Mouse (Mus musculus) olfactory bulb, adult 2 months (tissue): ENCODE data around the gene Mettl4.

Experiments
- CTCF ChIP-seq: fragments of 200-500 bp; IDR thresholded peaks from 2 replicates; pipeline ENCODE4 v1.5.1; 2012; ENCODE audit warnings: low read depth, mild to moderate bottlenecking, low read length, moderate library complexity; ENCODE audit not compliant: insufficient read depth
- POLR2A ChIP-seq: fragments of 200-500 bp; IDR thresholded peaks from 2 replicates; pipeline ENCODE4 v1.6.1; 2012; ENCODE audit warnings: mild to moderate bottlenecking, low read depth, low read length, moderate library complexity; ENCODE audit not compliant: insufficient read depth

GRCm38 (mm10) chr17:94735437-94735836, 14.4 kb downstream of the Mettl4 start:
- TF ChIP-seq CTCF (no peak), POLR2A (no peak)
